Mouse (Mus musculus): ENCODE data around the gene Ppp1r37.
"Not testable (repeated sequence)": the region's sequence is repeated elsewhere in the genome, so short reads cannot be mapped to it uniquely, and the experiment has no call there.

Gene Ppp1r37

GRCm38 (mm10) chr7:19534676-19535075, 28.2 kb downstream of the Ppp1r37 start:
- DNase-seq = no peak

GRCm38 (mm10) chr7:19532240-19532639, 30.6 kb downstream of the Ppp1r37 start:
- DNase-seq = no peak

DNA sequence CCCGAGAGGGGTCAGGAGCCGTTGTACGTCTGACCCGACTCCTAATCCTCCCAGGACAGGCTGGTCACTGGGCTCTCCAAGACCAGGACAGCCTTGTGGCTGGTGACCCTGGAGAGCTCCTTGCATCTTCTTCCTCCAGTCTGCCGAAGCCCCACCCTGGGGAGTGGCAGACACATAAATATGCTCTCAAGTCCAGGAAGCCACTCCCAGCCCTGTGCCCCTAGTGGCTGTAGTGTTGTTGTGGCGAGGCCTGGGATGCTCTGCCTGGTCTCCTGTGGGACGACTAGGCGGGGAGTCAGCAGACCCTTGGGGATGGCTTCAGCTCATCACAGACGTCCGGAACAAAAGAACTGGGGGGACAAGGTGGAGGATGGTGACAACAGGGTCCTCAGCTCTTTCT, 31.8 kb downstream of the Ppp1r37 start:
- DNase-seq = no peak

DNA sequence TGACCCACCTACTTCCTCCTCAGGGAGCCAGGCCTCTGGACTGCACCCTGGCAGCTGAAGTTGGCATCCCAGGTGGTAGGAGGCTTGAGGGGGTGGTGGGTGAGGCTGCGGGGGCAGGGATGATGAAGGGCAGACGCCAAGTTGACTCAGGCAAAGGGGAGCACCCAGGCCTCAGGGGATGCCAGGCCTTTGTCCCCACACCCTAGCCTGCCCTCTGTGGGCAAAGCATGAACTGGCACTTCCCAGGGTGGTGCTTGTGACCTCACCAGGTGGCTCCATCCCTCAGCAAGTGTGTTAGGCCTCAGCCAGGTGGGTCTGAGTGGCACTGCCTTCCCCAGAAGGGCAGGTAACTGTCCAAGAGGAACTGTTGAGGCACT, 37.8 kb downstream of the Ppp1r37 start:
- no peak for DNase-seq

DNA sequence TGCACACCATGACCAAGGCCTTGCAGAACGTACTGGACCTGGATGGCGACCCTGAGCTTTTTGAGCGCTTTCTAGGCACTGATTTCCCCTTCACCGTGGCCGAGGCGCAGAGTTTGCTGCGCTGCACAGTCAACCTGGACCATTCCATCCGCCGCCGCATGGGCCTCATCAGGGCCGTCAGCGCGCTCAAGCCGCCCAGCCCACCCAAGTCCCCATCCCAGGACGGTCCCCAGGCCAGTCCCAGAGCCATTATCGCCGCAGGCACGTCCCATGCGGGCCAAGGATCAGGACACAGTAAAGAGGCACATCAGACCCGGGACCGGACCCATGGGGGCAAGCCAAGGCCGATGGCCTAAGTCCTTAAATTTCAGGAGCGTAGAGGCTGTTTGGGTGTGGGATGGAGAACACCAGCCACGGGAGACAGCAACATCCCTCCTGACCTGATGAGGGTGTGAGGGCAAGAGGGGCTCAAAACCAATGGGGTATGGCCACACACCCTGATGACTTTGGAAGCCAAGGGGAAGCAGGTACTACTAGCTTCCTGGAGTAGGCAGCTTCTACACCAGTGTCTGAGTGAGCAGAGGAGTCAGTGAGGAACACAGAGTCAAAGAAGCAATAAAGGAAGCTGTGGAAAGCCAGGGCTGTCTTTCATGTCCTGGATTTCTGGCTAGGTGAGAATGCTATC, 38.3 kb downstream of the Ppp1r37 start:
- no peak for DNase-seq

GRCm38 (mm10) chr7:19523757-19524419, 39.0 kb downstream of the Ppp1r37 start:
- DNase-seq = peak; percentile 51 to 78

GRCm38 (mm10) chr7:19523017-19523756, 39.7 kb downstream of the Ppp1r37 start:
- peak in 1 of 2 experiments; percentile 45 for DNase-seq

DNA sequence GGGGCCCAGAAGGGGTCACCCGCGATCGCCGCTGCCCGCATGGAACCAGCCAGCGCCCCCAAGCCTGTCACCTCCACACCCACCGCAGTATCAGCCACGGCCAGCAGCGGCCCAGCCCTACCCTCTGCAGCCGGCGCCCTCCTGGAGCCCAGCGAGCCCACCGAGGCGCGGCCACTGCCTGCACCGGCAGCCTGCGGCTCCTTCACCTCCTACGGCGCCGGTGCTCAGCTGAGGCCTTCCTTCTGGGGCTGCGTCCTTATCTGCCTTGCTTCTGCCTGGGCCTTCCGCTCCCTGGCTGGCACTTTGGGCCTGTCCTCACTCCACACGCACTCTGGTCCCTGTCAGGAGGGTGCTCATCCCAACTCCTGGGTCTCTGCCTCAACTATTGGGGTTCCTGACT, 42.8 kb downstream of the Ppp1r37 start:
- DNase-seq = no peak

- peak in 1 of 2 experiments; percentile 66 for DNase-seq
These were observed 45.1 kb downstream of the Ppp1r37 start, which contains the start of gene Nkpd1 for GRCm38 (mm10) chr7:19517652-19518365. Gene Nkpd1, plus strand, starts transcription at chr7:19517838.

DNA sequence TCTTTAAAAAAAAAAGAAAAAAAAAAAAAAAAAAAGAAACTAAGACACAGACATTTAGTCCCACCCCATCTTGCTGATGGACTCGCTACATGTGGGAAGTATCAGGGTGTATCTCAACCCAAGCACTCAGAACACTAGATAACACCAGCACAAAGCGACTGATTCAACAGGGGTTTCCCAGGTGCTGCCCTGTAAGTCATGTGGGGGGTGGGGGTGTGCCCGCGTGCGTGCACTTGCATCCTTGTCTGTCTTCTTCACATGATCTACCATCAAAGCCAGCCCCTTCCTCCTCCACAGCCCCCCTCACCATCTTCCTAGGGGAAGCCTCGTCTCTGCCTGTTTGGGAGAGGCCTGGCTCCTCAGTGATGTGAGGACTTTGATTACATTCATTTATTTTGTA, 50.5 kb downstream of the Ppp1r37 start:
- no peak for DNase-seq

DNA sequence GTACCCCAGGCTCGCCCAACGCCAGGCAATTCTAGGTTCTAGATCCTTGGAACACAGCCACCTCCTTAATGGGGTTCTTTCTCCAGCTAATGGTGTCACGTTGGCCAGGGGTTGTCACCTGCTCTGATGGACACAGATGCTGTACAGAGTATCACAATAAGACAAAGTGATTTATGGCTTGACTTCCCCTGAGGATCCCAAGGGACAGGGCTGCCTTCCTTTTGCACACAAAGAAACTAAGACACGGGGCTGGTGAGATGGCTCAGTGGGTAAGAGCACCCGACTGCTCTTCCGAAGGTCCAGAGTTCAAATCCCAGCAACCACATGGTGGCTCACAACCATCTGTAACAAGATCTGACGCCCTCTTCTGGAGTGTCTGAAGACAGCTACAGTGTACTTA, 50.9 kb downstream of the Ppp1r37 start:
- DNase-seq = not testable (repeated sequence)

GRCm38 (mm10) chr7:19509786-19510185, 53.1 kb downstream of the Ppp1r37 start:
- DNase-seq = no peak

DNA sequence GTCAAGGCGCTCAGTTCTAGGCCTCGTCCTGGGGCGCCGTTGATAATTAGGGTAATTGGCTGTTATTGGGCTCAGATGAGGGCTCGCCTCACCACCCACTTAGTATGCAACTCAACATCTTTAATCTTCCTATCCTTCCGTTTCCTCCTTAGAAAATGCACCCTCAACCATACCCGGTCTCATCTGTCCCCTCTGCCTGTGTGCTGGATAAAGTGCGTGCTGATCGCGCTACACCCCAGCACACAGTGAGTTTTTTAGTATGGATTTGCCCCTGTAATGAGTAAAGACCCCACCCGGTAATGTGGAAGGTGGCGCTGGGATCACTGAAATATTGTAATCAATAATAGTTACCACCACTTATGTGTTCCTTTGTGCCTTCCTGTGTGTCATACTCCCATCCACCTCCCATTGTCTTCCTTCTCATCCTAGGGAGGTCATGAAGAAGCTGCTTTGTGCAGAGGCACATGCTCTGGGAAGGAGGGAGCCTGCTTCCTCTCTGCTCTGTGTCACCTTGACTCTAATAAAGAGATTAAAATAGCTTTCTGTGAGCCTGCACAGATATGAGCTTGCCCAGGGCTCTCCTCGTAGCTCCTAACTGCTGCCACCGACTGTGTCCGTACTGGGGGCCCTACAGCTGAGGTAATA, 53.8 kb downstream of the Ppp1r37 start:
- DNase-seq = no peak

GRCm38 (mm10) chr7:19508150-19508923, 54.5 kb downstream of the Ppp1r37 start, which contains the start of the genes Bloc1s3 and Trappc6a:
Gene Bloc1s3, minus strand, starts transcription at chr7:19508367.
Gene Trappc6a, plus strand, starts transcription at chr7:19508395.
- DNase-seq = peak; percentile 94 to 95

DNA sequence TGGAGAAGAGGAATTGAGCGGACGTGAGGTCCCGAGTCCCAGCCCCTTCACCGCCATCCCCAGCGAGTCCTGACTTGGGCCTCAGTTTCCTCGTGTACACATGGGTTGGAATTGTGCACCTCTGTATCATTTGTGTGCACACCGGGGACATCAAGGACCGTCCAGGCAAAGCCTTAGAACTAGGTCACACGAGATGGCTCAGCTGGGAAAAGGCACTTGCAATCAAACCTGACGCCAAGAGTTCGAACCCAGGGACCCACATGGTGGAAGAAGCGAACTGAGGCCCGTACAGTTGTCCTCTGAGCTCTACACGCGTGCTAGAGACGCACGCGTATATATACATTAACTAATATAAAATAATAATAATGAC, 55.3 kb downstream of the Ppp1r37 start:
- no peak for DNase-seq

DNA sequence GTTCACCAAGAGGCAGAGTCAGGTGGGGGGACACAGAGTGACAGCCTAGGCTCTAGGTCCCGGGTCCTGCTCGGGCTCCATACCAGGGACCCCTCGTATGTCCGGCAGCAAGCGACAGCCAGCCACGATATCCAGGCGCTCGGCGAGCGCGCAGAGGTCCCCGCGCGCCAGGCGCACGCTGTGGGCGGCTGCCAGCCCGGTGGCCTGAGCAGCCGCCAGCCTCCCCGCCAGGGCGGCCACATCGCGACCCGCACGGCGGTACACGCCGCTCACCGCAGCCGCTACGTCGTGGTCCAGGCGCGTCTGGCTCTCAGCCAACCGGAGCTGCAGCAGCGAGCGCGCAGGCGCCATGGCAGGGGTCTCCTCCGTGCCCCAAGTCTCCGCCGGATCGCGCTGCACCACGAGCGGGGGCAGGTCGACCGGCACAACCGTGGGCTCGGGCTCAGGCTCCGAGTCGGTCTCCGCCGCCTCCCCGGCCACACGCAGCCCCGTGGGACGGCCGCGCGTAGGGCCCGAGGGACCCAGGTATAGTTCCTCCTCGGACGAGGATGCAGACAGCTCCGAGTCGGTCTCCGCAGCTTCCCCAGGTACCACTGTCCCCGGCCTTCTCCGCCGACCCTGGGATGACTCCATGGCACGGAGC, 55.8 kb downstream of the Ppp1r37 start:
- DNase-seq = peak in 1 of 2 experiments; percentile 77

DNA sequence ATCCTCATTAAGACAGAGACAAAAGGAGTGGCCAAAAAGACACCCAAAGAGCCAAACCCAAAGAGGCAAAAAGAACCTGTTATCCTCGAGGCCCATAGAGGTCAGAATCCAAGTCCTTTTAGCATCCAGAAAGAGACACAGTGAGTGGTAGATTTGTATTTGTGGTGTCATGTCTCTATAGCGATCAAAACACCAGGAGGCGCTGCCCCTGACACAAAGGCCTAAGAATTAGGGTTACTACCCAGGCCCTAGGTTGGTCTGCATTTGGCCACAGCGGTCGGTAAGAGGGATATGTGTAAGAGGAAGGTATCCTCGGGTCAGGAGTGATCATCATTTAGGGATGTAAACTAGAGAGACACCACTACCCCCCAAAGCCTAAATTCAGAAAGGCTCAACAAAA, 56.5 kb downstream of the Ppp1r37 start:
- DNase-seq = no peak

DNA sequence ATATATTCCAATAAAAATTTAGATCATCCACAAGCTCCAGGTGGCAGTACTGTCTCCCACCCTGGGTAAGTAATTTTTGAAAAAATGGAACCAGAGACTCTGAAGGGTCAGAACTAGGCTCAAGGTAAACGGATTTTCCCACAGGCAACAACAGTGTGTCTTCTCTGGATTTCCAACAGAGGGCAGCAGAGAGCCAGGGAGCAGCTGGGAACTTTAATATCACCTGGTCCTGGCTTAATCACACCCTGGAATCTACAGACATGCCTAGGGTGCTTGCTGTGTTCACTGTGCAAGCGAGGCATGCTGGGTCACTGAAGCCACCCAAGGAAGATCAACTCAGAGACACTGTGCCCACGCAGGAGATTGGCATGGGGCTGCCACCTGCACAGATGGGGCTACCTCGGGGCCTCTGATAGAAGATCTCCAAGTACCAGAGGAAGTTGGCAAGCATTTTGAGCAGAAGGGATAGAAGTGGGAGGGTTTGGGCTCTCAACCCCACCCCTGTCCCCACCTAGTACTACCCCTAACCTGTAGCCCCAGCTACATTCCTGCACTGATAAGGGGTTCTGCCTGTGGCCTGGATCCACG, 59.3 kb downstream of the Ppp1r37 start:
- peak; percentile 54 to 75 for DNase-seq

DNA sequence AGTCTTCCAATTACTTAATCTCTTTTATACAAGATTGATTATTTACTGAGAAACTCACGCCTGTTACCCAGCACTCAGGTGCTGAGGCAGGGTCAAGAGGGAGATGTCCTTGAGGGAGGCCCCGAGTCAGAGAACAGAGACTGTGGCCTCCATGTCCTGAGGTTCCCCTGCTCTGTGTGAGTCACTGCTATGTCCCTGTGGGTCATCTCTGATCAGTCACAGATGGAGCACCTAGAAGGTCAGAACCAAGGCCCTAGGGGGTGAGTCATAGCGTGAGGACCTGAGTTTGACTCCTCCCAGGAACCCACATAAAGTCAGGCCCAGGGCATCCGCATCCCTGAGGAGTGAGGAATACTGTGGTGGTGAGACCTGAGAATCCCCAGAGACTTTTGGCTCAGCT, 61.2 kb downstream of the Ppp1r37 start:
- DNase-seq = peak in 1 of 2 experiments; percentile 52
